Mouse (Mus musculus) 3T3-L1 (cell line): ENCODE measurements at regions not wholly inside any gene's neighbourhood (a gene's known extent, or its start where the extent isn't known, plus 50 kb on each side); places are given as distances from the start of the nearest gene placed in this dataset.

ENCODE experiments used
- DNase-seq: peaks from one replicate; pipeline ENCODE4 v3.0.0-alpha.2; 2015; ENCODE audit warnings: low read depth, low spot score

DNA sequence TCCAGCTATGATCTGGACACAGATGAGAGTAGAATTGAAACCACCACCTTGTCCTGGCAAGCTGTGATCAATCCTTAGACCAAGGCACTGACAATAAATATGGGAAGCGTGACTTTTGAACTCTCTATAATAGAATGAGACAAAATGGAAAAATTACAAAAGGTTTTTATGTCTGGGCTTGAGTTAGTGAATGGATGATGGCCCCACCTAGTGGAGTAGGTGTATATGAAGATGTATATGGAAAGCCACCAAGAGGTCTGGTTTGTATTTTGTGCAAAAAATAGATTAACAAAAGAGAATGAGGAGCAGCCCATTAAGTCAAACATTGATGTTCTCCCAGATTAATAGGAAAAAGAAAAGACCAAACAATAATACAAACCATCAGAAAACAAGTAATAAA is 172.5 kb downstream of the Tacr3 start:
- DNase-seq: peak; percentile 18

DNA sequence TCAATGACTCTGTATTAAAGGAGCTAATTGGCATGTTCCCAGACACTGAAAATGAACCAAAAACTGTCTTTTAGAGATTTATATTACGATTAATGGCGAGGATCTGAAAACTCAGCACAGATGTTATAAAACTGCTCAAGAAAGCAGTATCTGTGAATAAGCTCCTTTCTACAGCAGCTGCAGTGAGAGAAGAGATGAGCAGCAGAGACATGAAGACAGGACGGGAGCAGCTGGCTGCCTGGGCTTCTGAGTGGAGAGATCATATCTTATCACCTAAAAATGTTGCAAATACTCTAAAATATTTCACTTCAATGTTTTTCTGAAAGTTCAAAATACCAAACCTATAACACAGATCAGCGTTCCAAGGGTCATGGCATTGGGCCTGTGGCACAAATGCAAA is 187.0 kb downstream of the Tacr3 start:
- no peak for DNase-seq

DNA sequence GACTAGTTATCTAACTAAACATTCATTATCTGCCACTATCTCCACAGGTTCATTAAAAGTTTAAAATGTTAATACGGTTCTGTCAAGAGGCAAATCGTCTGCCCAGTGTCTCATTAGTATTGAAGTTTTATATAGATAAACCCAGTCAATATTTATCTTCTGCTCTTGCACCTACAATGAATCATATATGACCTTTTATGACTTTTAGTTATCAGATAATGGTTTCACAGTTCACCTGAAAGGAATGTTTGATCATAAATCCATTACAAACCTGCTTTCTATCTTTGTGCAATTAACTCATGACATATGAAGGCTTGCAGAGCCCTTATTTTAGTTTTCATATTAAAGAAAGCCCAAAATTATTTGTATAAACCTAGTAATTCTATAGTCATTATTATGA is 188.0 kb upstream of the Cenpe start:
- DNase-seq: no peak

DNA sequence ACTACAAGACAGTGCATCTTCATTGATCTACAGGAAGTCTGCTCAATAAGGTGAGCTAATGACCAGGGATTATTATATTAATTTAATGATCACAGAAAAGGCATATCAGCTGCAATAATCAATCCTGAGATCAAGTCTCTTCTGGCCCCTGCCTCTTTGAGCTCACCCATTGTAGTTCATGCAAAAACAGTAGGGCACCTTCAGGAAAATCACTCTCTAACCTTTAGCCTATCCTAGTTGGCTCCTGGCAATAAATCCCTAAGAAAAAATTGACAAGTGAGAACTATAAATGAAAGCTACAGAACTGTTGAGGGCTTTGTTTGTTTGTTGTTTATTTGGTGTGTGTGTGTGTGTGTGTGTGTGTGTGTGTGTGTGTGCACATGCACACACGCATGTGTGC is 187.5 kb upstream of the Cenpe start:
- no peak for DNase-seq

DNA sequence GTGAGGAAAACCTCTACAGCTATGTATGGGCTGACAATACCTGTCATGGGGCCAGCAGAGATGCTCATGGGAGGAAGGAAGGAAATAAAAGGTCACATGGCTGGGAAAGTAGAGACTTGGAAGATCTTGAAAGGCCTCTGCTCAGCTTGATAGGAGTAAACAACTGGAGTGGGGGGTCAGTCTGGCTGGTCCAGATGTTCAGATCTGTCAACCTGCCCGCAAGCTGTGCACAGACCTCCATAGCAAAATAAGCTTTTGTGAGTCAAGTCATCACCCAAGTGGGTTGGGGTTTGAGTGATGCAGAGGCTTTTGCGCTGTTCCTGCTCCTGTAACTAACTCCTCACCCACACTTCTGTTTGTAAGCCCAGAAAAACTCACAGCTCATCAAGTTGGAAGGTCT is 179.9 kb upstream of the Cenpe start:
- no peak for DNase-seq

DNA sequence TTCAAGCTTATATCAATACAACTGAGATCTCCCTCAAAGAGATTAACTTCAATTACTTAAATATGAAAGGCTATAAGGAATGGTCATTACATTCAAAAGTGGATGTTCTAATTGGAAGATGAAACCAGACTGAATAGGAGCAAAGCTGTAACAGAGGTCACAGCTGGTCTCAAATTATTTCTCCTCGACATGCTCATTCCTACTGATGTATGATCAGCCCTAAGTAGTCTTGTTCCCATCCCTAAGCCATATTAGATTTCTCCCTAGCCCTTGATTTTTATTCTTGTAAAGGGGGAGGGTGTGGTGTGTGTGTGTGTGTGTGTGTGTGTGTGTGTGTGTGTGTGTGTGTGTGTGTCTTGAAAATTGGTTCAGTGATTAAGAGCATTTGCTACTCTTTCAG is 175.0 kb upstream of the Cenpe start:
- no peak for DNase-seq

DNA sequence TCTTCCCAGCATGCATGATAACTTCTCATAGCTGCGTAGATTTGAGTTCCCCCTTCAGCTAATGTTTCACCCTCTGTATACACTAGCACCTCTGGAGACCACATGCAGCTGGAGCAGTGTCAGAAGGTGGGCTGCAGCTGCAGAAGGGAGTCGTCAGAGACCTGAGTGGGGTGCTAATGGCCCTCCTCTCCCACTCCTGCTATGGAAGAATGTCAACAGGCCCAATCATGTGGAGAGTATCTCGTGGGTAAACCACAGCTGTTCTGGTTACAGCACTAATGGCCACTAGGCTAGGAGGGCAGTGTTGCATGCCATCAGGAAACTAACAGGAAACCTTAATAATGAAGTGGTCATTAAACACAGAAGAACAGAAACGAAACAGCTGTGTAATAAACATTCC is 170.1 kb upstream of the Cenpe start:
- DNase-seq: no peak

DNA sequence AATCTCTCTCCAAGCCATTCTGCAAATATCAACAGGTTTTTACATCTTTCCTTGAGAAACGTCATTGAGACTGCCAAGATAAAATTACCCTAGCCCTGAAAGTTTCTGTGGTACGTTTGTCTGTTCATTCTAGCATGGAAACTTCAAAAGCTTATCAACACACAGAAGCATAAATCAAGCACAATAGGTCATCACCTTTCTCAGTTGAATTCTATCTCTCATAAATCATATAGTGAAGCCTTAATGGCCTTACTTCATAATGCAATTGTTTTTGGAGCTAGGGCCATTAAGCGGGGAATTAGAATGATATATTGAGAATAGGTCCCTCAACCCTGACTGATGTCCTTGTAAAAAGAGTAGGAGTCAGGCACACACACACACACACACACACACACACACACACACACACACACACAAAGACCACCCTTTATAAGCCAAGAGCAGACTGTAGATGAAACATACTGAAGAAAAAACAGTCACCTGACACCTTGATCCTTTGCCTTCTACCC is 166.5 kb upstream of the Cenpe start:
- no peak for DNase-seq

DNA sequence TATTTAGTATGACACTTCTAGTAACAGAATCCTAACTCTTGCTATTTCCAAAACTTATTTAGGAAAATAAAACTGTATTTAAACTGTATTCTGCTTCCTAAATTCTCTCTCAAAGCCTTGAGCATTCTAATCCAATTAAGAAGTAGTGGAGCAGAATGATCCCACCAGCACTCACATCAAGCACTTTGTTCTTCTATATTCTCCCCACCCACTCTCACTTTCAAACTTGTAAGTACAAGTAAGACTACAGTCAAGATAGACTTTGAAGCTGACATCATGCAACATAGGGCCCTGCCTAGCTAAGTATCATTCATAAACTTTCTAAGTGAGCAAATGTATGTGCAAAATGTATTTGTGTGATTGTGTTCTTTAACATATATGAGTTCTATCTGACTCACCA is 120.8 kb upstream of the Cenpe start:
- no peak for DNase-seq

DNA sequence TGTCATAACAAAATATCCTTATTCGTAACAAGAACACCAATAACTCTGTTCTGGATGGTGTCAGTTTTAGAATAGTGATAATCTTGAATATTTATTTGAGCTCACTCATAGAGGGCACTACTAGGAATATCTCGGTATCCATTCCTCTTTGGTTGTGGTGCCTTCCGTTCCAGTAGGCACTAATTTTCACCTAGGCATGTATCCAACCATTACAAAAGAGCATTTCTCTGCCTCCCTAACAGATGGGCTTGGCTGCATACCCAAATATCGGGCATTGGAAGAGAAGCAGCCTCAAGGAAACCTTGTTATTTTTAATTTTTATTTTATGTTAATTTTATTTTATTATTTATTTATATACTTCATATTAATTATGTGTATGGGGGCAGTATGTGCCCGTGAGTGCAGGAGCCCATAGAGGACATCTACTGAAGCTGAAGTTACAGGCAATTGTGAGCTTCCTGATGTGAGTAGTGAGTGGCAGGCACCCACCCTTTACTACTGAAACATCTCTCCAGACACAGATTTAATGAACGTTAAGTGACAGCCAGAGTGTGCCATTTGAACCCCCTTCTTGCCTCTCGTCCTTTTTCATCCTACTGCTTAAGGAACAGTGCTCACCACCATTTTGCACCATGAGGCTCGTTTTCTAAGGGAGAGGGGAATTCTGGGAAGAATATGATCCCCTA is 111.3 kb upstream of the Cenpe start:
- no peak for DNase-seq
